Mouse (Mus musculus) heart, postnatal 36 days (tissue): ENCODE measurements at regions not wholly inside any gene's neighbourhood (a gene's known extent, or its start where the extent isn't known, plus 50 kb on each side); places are given as distances from the start of the nearest gene placed in this dataset.
A peak's percentile ranks its signal among the peaks of the same experiment; 100 is the strongest.

ENCODE experiments used
- DNase-seq, 2 experiments: peaks; one replicate each; pipeline ENCODE4 v3.0.0; 2021 to 2022
- intact Hi-C: fragments of 180-260 bp; cut with DNase I; formaldehyde crosslinking; loops from one replicate; pipeline ENCODE4 v1.15.1; 2025

GRCm38 (mm10) chr7:36352761-36353160 lies 345.2 kb upstream of the Tshz3 start:
- intact Hi-C loops: no loop called here

GRCm38 (mm10) chr7:36350616-36351015 lies 347.3 kb upstream of the Tshz3 start:
- intact Hi-C loops: no loop called here
- DNase-seq: no peak

More at GRCm38 (mm10) chr7:36352761-36353160, 345.2 kb upstream of the Tshz3 start:
- no peak for DNase-seq

- DNase-seq: no peak
- intact Hi-C loops: no loop called here
Measured at GRCm38 (mm10) chr7:36348195-36348594, 349.7 kb upstream of the Tshz3 start.

GRCm38 (mm10) chr7:36334857-36335256 lies 363.1 kb upstream of the Tshz3 start:
- no peak for DNase-seq
- intact Hi-C loops: no loop called here

- intact Hi-C loops: no loop called here
- DNase-seq: no peak
Measured at GRCm38 (mm10) chr7:36334091-36334490, 363.8 kb upstream of the Tshz3 start.

GRCm38 (mm10) chr7:36332633-36333032 lies 365.3 kb upstream of the Tshz3 start:
- no peak for DNase-seq
- intact Hi-C loops: no loop called here

GRCm38 (mm10) chr7:36328141-36328540 lies 369.8 kb upstream of the Tshz3 start:
- intact Hi-C loops: no loop called here
- DNase-seq: no peak

- no peak for DNase-seq
- intact Hi-C loops: no loop called here
Measured at GRCm38 (mm10) chr7:36324035-36324434, 373.9 kb upstream of the Tshz3 start.

GRCm38 (mm10) chr7:36322181-36322580 lies 375.7 kb upstream of the Tshz3 start:
- DNase-seq: no peak
- intact Hi-C loops: no loop called here

GRCm38 (mm10) chr7:36317466-36318212 lies 380.3 kb upstream of the Tshz3 start:
- peak; percentile 63 to 67 for DNase-seq
- intact Hi-C loops: no loop called here

GRCm38 (mm10) chr7:36313751-36314150 lies 384.2 kb upstream of the Tshz3 start:
- intact Hi-C loops: no loop called here
- no peak for DNase-seq

- peak; percentile 35 to 45 for DNase-seq
- intact Hi-C loops: no loop called here
Measured at GRCm38 (mm10) chr7:36309761-36310605, 387.9 kb upstream of the Tshz3 start.

GRCm38 (mm10) chr7:36308726-36309125 lies 389.2 kb upstream of the Tshz3 start:
- intact Hi-C loops: no loop called here
- DNase-seq: no peak

- no peak for DNase-seq
- intact Hi-C loops: no loop called here
Measured at GRCm38 (mm10) chr7:36308106-36308620, 389.8 kb upstream of the Tshz3 start.

- DNase-seq: no peak
- intact Hi-C loops: no loop called here
Measured at GRCm38 (mm10) chr7:36277275-36277674, 420.6 kb upstream of the Tshz3 start.

- DNase-seq: no peak
- intact Hi-C loops: no loop called here
Measured at GRCm38 (mm10) chr7:36268966-36269365, 429.0 kb upstream of the Tshz3 start.

GRCm38 (mm10) chr7:36265163-36265823 lies 432.6 kb upstream of the Tshz3 start:
- no peak for DNase-seq
- intact Hi-C loops: no loop called here

GRCm38 (mm10) chr7:36262124-36262710 lies 435.7 kb upstream of the Tshz3 start:
- DNase-seq: no peak
- intact Hi-C loops: no loop called here

- DNase-seq: no peak
- intact Hi-C loops: no loop called here
Measured at GRCm38 (mm10) chr7:36257102-36257501, 440.8 kb upstream of the Tshz3 start.

- intact Hi-C loops: no loop called here
- peak in 1 of 2 experiments; percentile 28 for DNase-seq
Measured at GRCm38 (mm10) chr7:36247356-36247755, 444.6 kb upstream of the Zfp507 start.

GRCm38 (mm10) chr7:36236673-36237072 lies 433.9 kb upstream of the Zfp507 start:
- DNase-seq: no peak

More at GRCm38 (mm10) chr7:36236673-36237072, 433.9 kb upstream of the Zfp507 start:
- intact Hi-C loops: no loop called here
